Mouse (Mus musculus): ENCODE data around the gene Nup93.

DNA sequence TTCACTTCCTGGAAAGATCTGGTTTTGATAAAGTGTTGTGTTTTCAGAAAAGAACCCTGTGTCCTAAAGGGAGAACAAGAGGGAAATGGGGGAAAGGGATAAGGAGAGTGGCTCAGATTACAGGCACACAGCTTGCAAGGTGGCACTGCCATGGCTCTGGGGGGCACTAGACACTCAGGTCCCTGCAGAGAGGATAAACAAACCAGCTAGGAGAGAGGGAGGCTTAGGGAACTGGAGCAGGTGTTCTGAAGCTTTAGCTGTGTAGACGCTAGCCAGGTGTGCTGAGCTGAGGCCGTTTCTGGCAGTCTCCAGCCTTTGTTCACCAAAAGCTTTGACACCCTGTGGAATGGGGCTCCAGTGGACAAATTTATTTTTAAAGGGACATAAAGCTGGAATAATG is 99.7 kb downstream of the Nup93 start:
- TF ChIP-seq CTCF (IDR thresholded peaks at IDR 0.05; ENCODE audit: borderline replicate concordance, extremely low read depth, insufficient read depth, insufficient read length) = no peak
- TF ChIP-seq POLR2A (IDR thresholded peaks at IDR 0.05; ENCODE audit: borderline replicate concordance, extremely low read depth, insufficient read depth, insufficient read length, poor library complexity, severe bottlenecking) = no peak
